Mouse (Mus musculus): ENCODE results near the gene Lrch1.
A peak's percentile ranks its signal among the peaks of the same experiment; 100 is the strongest.

The Lrch1 gene

DNA sequence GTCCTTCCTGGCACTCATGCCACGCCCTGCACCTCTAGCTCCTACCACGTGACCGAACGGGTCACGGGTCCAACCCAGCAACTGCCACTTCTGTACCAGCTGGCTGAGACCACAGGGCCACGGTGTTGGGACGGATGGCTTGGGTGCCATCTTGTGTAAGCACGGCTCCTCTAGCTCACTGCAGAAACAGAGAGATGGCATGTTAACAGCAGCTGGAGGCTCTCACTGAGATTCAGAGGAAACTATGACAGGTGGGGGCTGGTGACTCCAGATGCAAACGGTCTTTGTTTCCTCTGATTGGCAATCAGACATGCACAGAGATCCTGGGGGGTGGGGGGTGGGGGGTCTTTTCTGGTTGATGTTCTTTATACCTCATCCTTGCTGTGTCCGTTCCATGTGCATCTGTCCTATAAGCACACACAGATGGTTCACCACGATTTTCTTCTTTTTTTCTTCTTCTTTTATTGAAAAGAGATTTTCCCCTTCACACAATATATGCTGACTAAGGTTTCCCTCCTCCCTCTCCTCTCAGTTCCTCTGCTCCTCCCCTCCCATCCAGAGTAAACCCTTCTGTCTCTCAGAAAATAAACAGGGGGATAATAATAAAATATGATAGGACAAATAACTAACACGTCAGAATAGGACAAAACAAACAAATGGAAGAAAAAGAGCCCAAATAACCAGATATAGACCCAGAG, 25.5 kb downstream of the Lrch1 start:
- DNase-seq (ENCODE audit: low spot score in 2 of 2), result peak; percentile 67 to 76

DNA sequence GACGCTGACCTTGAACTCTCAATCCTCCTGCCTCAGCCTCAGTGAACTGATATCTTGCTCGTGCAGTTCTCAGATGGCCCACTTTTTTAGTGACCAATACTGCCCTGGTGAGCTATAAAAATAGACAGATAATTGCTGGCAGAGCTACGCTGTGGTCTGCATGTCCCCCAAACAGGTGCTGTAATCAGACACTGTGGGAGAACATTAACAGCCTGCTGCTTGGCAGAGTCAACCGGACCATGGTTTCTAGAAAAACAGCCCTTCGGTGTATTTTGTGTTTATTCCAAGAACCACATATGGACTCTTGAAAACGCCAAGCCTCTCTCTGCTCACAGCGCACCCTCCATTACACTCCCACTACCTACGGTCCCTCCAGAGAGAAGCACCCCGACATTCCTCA, 26.2 kb downstream of the Lrch1 start:
- no peak for DNase-seq (ENCODE audit: low spot score in 2 of 2)

DNA sequence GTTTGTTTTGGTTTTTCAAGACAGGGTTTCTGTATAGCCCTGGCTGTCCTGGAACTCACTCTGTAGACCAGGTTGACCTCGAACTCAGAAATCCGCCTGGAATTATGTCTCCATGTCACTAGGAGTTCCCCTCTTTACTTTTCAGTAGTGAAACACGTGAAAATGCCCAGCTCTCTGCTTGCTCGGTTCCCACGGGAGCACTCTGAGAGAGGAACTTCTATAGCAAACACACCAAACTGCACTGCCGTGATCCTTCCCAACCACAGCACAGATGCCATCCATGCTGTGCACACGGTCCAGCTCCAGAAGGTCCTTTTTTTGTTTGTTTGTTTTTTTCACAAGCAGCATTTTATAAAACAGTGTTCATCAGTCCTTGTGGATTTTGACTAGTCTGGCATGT, 28.5 kb downstream of the Lrch1 start:
- DNase-seq (ENCODE audit: low spot score in 2 of 2), result no peak

DNA sequence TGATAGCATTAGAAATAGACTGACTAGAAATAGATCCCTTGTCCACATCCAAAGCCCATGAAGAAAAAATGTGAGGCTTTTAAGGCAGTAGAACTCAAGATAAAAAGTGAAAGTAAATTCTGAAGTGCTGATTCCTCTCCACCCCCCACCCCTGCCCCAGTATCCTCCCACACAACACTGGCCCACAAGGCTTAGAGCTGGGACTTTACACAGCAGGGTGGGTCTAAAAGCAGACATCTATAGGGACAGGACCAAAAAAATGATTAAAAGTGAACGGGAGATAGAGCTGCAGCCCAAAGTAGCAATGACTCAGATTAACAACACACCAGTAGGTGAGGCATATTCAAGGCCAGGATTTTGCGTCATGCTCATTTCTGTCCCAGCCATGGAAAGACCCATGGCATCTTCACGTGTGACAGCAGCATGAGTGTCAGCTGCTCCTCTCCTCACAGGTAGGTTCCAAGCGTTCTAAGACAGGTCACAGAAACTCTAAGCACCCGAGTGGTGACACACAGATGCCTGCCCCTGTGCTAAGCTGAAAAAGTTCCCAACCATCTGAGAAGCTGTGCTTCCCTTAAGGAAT, 29.1 kb downstream of the Lrch1 start:
- no peak for DNase-seq (ENCODE audit: low spot score in 2 of 2)

DNA sequence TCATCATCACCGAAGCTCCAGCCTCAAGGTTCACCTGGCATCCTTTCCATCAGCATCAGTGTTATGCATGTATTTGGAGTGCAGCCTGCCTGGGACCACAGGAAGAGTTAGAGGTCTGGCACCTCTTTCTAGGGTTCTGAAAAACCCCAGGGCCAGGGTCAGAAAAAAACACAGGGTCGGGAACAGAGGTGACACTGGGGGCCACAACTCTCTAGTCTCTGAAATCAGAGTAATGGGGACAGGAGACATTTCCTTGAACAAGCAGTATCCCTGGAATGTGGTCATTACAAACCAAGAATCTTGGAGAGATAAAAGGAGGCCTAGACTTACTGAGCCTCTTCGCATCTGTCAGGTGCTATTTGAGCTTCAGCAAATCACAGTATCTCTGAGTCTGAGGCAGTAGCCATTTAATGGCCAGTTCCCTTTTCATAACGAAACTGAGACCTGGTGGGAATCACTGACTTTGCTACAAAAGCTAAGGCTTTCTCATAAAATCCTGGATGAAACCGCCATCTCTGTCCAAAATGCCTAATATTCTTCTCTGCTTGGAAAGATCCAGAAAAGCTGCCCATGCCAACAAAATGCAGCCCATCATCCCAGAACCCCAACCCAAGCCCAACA, 30.1 kb downstream of the Lrch1 start:
- DNase-seq (ENCODE audit: low spot score in 2 of 2), result no peak

- DNase-seq (ENCODE audit: low spot score in 2 of 2), result no peak
Observed at GRCm38 (mm10) chr14:74916691-74917090, 31.0 kb downstream of the Lrch1 start.

DNA sequence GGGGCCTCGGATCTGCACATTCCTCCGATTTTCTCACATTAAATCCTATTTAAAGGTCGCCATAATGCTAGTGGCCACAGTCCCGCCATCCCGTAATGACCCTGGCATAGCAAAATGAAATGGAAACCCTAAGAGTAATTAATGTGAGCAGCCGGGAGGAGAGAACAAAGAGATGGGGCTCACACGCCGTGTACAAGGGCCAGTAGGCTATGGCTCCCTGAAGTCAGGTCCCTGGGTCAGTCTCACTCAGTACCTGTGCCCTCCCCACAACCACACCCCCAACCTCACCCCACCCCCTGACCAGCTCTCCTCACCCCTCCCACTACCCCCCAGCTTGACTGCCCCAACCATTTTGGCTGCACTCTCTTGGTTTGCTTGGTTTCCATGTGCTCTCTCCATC, 31.6 kb downstream of the Lrch1 start:
- DNase-seq (ENCODE audit: low spot score in 2 of 2), result no peak

DNA sequence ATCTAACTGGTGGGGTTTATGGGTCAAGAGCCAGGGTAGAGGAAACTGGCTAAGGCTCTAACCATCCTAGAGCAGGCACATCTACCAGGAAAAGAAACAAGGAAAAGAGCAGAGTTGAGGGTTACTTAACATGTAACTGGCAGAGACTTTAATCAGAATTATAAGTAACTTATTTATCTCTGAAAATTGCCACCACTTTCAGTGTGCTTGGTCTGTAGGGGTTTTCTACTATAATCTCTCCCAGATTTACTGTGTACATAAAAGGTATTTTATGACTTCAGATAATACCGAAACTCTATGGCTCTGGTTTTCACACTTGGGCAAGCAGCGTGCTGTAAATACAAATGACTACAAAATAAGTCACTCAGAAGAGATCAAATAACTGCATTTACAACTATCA, 32.0 kb downstream of the Lrch1 start:
- no peak for DNase-seq (ENCODE audit: low spot score in 2 of 2)

DNA sequence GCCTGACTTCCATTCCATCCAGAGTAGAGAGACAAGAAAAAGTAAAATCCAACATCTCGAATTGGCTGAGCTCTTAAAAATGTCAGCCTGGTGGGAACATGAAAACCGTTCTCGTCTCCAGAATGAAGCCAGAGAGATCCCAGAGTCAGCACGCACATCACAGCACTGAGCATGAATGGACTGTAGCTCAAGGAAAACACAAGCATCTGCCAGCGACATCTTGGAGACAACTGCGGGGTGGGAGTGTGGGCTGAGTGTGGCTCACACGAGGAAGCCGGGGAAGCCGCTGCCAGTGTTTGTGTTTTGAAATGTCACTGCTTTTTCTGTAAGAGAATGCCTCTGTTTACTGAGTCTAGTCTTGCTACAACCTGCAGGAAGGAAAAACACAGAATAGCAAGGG, 32.7 kb downstream of the Lrch1 start:
- no peak for DNase-seq (ENCODE audit: low spot score in 2 of 2)

DNA sequence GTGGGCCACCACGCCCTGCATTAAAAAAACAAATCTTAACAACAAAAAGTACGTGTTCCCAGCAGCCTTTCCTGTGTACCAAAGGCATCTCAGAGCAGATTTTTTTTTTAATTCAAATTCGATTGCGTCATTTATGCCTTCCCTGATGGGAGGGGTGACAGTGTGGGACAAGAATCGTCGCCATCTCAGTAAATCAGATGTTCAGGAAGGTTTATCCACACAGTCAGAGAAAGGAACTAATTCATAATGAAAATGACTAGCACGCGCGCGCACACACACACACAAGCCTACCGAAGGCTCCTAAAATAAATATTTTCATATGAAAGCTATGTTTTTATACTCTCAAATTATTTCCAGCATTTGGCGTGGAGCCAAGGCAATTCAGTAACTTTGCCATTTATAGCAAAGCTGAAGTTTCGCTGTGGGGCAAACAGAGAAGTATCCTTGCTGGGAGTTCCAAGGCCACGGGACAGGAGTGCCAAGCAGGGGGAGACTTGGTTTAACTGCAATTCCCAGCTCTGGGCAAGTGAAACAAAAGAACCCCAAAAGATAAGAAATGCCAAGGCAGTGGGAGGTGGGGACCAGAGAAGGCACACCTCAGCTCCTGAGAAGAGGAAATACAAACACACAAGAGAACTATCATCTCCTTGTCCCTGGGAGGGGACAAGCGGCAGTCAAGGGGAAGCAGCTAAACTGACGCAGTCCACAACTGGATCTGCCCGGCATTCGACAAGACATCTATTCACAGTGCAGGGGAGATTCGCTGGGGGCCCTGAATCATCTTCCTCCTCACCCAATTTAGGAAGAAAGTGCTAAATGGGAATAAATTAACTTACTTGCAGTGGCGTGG, 34.1 kb downstream of the Lrch1 start:
- DNase-seq (ENCODE audit: low spot score in 2 of 2), result no peak

DNA sequence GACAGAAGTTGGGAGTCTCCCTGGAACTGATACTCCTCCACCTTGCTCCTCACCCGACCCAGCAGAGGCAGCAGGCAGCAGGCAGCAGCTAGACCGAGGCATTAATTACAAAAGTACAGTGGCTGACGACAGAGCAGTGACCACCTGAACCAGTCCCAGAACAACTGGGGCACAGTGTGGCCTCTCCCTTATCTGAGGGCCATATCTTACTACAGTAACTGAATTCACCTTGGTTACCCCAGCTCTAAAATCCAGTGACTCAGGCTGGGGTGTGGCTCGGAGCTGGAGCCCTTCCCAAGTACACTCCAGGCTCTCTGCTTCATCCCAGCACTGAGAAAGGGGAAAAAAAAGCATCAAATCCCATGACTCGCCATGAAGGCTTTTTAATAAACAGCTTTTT, 37.3 kb downstream of the Lrch1 start:
- DNase-seq (ENCODE audit: low spot score in 2 of 2), result no peak

DNA sequence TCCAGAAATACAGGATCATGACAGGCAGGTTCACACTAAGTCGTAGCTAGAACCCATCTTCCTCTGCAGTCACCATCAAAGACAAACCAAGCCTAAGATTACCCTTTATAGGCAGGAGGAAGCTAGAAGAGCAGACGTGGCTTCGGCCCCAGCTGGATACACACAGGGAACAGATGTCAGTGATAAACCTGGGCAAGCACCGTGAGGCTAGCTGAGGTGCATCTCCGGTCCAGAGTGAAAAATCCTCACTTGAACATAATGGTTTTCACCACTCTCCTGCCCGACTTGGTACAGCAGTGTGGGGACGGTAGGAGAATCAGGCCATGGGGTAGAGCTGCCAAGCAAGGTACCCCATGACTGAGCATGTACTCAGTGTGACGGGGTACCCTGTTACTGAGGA, 38.7 kb downstream of the Lrch1 start:
- peak in 1 of 2 experiments; percentile 26 for DNase-seq (ENCODE audit: low spot score in 2 of 2)

GRCm38 (mm10) chr14:74908250-74908649, 39.4 kb downstream of the Lrch1 start:
- DNase-seq (ENCODE audit: low spot score in 2 of 2), result peak in 1 of 2 experiments; percentile 41

- DNase-seq (ENCODE audit: low spot score in 2 of 2), result no peak
Observed at GRCm38 (mm10) chr14:74907706-74908105, 40.0 kb downstream of the Lrch1 start.

DNA sequence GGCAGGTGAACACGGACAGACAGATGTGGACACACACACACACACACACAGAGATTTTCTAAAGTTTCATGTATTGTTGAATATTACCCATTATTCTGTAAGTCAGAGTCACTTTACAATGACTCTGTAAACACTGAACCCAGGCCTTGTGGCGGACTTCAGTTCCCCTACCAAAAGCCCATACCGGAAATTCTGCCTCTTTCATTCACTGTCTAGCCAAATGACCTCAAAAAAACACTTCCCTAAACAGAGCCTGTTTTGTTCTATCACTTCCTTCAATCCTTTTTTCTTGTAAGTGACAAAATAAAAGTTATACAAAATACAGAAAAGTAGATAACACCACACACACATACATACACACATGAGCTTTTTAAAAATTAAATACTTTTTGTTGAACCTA, 41.7 kb downstream of the Lrch1 start:
- DNase-seq (ENCODE audit: low spot score in 2 of 2), result no peak

DNA sequence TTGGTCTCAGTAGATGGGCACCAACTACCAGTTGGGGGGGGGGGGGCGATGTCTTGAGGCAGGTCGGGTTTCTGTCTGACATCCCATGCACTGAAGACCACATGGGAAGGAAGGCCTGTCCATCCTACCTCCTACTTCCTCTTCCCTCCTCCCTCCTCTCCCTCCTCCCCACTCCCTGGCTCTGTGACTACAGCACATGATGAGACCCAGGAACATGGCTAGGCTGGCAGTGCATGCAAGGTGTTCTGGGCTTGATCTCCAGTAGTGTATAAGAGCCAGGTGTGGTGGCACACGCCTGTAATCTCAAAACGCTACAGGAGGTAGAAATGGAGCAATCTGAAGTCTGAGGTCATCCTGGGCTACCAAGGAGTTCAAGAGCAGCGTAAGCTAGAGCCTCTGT, 43.2 kb downstream of the Lrch1 start:
- no peak for DNase-seq (ENCODE audit: low spot score in 2 of 2)

DNA sequence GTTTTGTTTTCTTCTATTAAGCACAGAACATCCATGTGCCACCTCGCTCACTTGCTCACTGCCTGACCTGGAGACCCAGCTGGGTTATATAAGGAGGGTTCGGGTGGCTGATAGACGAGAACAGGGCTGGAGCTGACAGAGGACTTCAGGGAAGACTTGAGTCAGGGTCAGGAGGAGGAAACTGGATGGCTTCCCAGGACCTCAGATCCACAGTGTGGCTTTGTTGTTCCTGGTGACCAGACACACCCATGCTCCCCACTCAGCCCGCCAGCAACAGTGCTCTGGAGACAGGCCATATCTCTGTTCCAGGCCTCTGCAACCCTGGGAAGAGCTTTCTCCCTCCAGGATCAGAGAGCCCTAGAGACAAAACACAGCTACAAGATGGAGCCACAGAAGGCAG, 44.6 kb downstream of the Lrch1 start:
- DNase-seq (ENCODE audit: low spot score in 2 of 2), result no peak

- no peak for DNase-seq (ENCODE audit: low spot score in 2 of 2)
Observed at GRCm38 (mm10) chr14:74900705-74901369, 46.8 kb downstream of the Lrch1 start.

GRCm38 (mm10) chr14:74899953-74900704, 47.5 kb downstream of the Lrch1 start:
- no peak for DNase-seq (ENCODE audit: low spot score in 2 of 2)

DNA sequence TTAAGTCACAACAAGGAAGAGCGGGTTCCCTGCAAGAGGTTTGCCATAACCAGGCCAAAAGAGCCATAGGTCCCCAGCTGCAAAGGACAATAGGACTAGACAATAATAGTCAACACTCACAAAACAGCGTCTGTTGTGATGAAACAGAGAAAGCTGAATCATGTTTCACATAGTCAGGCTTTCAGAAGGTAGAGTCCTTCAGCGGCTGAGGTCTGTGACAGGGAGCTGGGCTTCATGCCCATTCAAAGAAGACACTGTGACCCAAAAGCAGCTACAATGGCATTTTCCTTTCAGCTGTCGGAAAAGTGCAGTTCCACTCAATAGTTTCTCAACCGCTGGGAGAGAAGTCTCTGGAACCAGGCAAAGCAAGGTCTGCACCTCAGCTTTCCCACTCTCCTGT, 48.7 kb downstream of the Lrch1 start:
- DNase-seq (ENCODE audit: low spot score in 2 of 2), result no peak

- DNase-seq (ENCODE audit: low spot score in 2 of 2), result no peak
Observed at GRCm38 (mm10) chr14:74893693-74894092, 54.0 kb downstream of the Lrch1 start.
